Mouse (Mus musculus) MEL (cell line): Measurements from ENCODE around the gene Gtpbp2. TPM values are rescaled to one million over a fixed set of nuclear protein-coding genes. Genes with fewer than 3 reads are reported as not detected.

Experiments used
- DNase-seq: peaks from one replicate; pipeline ENCODE4 v3.0.0; 2011; ENCODE audit warnings: low read depth, low spot score
- H3K27ac ChIP-seq: 2 replicates; pipeline ENCODE4 v1.5.1; 2012; ENCODE audit warnings: low read depth, mild to moderate bottlenecking, control low read depth, low read length, moderate library complexity; ENCODE audit not compliant: control insufficient read depth
- H3K27me3 ChIP-seq, 2 experiments: fragments of 150-350 bp in 1 of 2; sonication (generic) in 1 of 2; 2 replicates each; pipeline ENCODE4 v1.6.1; 2012; ENCODE audit warnings: low read length in 2 of 2, mild to moderate bottlenecking in 2 of 2, improper control_type of control experiment in 1 of 2, moderate library complexity in 1 of 2; ENCODE audit not compliant: insufficient read depth in 2 of 2, control insufficient read depth in 1 of 2
- H3K36me3 ChIP-seq, 2 experiments: 2 replicates each; pipeline ENCODE4 v1.6.1; 2012 to 2014; ENCODE audit warnings: low read length in 2 of 2, improper control_type of control experiment in 1 of 2, inconsistent platforms in 1 of 2, mild to moderate bottlenecking in 1 of 2; ENCODE audit not compliant: insufficient read depth in 2 of 2, control insufficient read depth in 1 of 2
- H3K4me1 ChIP-seq, 2 experiments: fragments of 150-350 bp in 1 of 2; sonication (generic) in 1 of 2; 2 replicates each; pipeline ENCODE4 v1.6.1; 2012; ENCODE audit warnings: low read length in 2 of 2, improper control_type of control experiment in 1 of 2, mild to moderate bottlenecking in 1 of 2; ENCODE audit not compliant: insufficient read depth in 2 of 2, control insufficient read depth in 1 of 2
- H3K4me3 ChIP-seq, 2 experiments: fragments of 150-350 bp in 1 of 2; sonication (generic) in 1 of 2; 2 replicates each; pipeline ENCODE4 v1.5.1; 2012; ENCODE audit warnings: low read depth in 2 of 2, low read length in 2 of 2, mild to moderate bottlenecking in 2 of 2, moderate library complexity in 2 of 2, control low read depth in 1 of 2, improper control_type of control experiment in 1 of 2; ENCODE audit not compliant: control insufficient read depth in 1 of 2, insufficient read depth in 1 of 2
- H3K79me2 ChIP-seq: 2 replicates; pipeline ENCODE4 v1.6.1; 2012; ENCODE audit warnings: mild to moderate bottlenecking, low read length, moderate library complexity; ENCODE audit not compliant: control insufficient read depth, poor library complexity, insufficient read depth
- H3K9ac ChIP-seq: 2 replicates; pipeline ENCODE4 v1.6.1; 2012; ENCODE audit warnings: low read depth, mild to moderate bottlenecking, control low read depth, low read length, moderate library complexity; ENCODE audit not compliant: control insufficient read depth, poor library complexity, severe bottlenecking
- H3K9me3 ChIP-seq: fragments of 150-350 bp; sonication (generic); replicated peaks from 2 replicates; pipeline ENCODE4 v1.6.1; 2012; ENCODE audit warnings: mild to moderate bottlenecking, low read length, improper control_type of control experiment, moderate library complexity; ENCODE audit not compliant: insufficient read depth
- BHLHE40 ChIP-seq: IDR thresholded peaks from 2 replicates; pipeline ENCODE4 v1.6.1; 2012; ENCODE audit warnings: low read depth, mild to moderate bottlenecking, inconsistent platforms, low read length, improper control_type of control experiment, borderline replicate concordance
- CHD2 ChIP-seq: IDR thresholded peaks from 2 replicates; pipeline ENCODE4 v1.6.1; 2011; ENCODE audit warnings: low read length, improper control_type of control experiment
- CTCF ChIP-seq, 3 experiments: IDR thresholded peaks in 2 of 3; conservative IDR thresholded peaks in 1 of 3; 2 replicates each; pipeline ENCODE4 v1.5.1; 2011 to 2012; ENCODE audit warnings: low read length in 3 of 3, low read depth in 2 of 3, mild to moderate bottlenecking in 2 of 3, improper control_type of control experiment in 1 of 3, inconsistent platforms in 1 of 3, mixed read lengths in 1 of 3, moderate library complexity in 1 of 3; ENCODE audit not compliant: control insufficient read depth in 1 of 3, insufficient read depth in 1 of 3, poor library complexity in 1 of 3, severe bottlenecking in 1 of 3
- E2F4 ChIP-seq: IDR thresholded peaks from 2 replicates; pipeline ENCODE4 v1.6.1; 2011; ENCODE audit warnings: low read depth, low read length, improper control_type of control experiment, borderline replicate concordance
- ELF1 ChIP-seq: IDR thresholded peaks from 2 replicates; pipeline ENCODE4 v1.6.1; 2014; ENCODE audit warnings: low read depth, mild to moderate bottlenecking, inconsistent platforms, low read length, improper control_type of control experiment, moderate library complexity
- EP300 ChIP-seq, 2 experiments: IDR thresholded peaks; 2 replicates each; pipeline ENCODE4 v1.6.1; 2011; ENCODE audit warnings: improper control_type of control experiment in 2 of 2, low read length in 2 of 2, low read depth in 1 of 2, mild to moderate bottlenecking in 1 of 2
- ETS1 ChIP-seq: IDR thresholded peaks from 2 replicates; pipeline ENCODE4 v1.6.1; 2012; ENCODE audit warnings: low read depth, mild to moderate bottlenecking, inconsistent platforms, low read length, improper control_type of control experiment, moderate library complexity
- GABPA ChIP-seq: IDR thresholded peaks from 2 replicates; pipeline ENCODE4 v1.6.1; 2012; ENCODE audit warnings: low read depth, mild to moderate bottlenecking, inconsistent platforms, low read length, improper control_type of control experiment, moderate library complexity
- JUND ChIP-seq: IDR thresholded peaks from 2 replicates; pipeline ENCODE4 v1.6.1; 2011; ENCODE audit warnings: low read depth, mild to moderate bottlenecking, improper control_type of control experiment, low read length
- KAT2A ChIP-seq: conservative IDR thresholded peaks from 2 replicates; pipeline ENCODE4 v1.6.1; 2012; ENCODE audit warnings: low read depth, low read length, improper control_type of control experiment, inconsistent platforms
- MAFK ChIP-seq: IDR thresholded peaks from 2 replicates; pipeline ENCODE4 v1.6.1; 2011; ENCODE audit warnings: low read depth, mild to moderate bottlenecking, low read length, improper control_type of control experiment, borderline replicate concordance
- MAX ChIP-seq: IDR thresholded peaks from 2 replicates; pipeline ENCODE4 v1.6.1; 2011; ENCODE audit warnings: low read length, improper control_type of control experiment
- MAZ ChIP-seq: IDR thresholded peaks from 2 replicates; pipeline ENCODE4 v1.6.1; 2012; ENCODE audit warnings: low read depth, mild to moderate bottlenecking, inconsistent platforms, low read length, improper control_type of control experiment
- MEF2A ChIP-seq: IDR thresholded peaks from 2 replicates; pipeline ENCODE4 v1.6.1; 2014; ENCODE audit warnings: low read depth, mild to moderate bottlenecking, inconsistent platforms, low read length, improper control_type of control experiment; ENCODE audit not compliant: poor library complexity, insufficient replicate concordance, severe bottlenecking; ENCODE audit errors: extremely low read depth
- MXI1 ChIP-seq: IDR thresholded peaks from 2 replicates; pipeline ENCODE4 v1.6.1; 2011; ENCODE audit warnings: mild to moderate bottlenecking, low read depth, low read length, improper control_type of control experiment
- MYC ChIP-seq: IDR thresholded peaks from 2 replicates; pipeline ENCODE4 v1.6.1; 2011; ENCODE audit warnings: low read depth, mild to moderate bottlenecking, low read length, improper control_type of control experiment, moderate library complexity
- POLR2A ChIP-seq, 2 experiments: IDR thresholded peaks; 2 replicates each; pipeline ENCODE4 v1.6.1; 2011 to 2012; ENCODE audit warnings: low read length in 2 of 2, mild to moderate bottlenecking in 2 of 2, control low read depth in 1 of 2, improper control_type of control experiment in 1 of 2, low read depth in 1 of 2, moderate library complexity in 1 of 2; ENCODE audit not compliant: control insufficient read depth in 1 of 2, insufficient read depth in 1 of 2, poor library complexity in 1 of 2
- POLR2AphosphoS2 ChIP-seq: IDR thresholded peaks from 2 replicates; pipeline ENCODE4 v1.6.1; 2011; ENCODE audit warnings: low read length, improper control_type of control experiment
- POLR2AphosphoS5 ChIP-seq: IDR thresholded peaks from 2 replicates; pipeline ENCODE4 v1.6.1; 2012; ENCODE audit warnings: low read depth, borderline replicate concordance, mild to moderate bottlenecking, inconsistent platforms, low read length, moderate library complexity, mixed read lengths
- RAD21 ChIP-seq: IDR thresholded peaks from 2 replicates; pipeline ENCODE4 v1.6.1; 2011; ENCODE audit warnings: mild to moderate bottlenecking, low read depth, low read length, improper control_type of control experiment
- RCOR1 ChIP-seq: IDR thresholded peaks from 2 replicates; pipeline ENCODE4 v1.6.1; 2012; ENCODE audit warnings: low read depth, mild to moderate bottlenecking, inconsistent platforms, low read length, improper control_type of control experiment
- SMC3 ChIP-seq: IDR thresholded peaks from 2 replicates; pipeline ENCODE4 v1.6.1; 2011; ENCODE audit warnings: low read depth, low read length, improper control_type of control experiment
- TAL1 ChIP-seq: IDR thresholded peaks from 2 replicates; pipeline ENCODE4 v1.6.1; 2012; ENCODE audit warnings: mild to moderate bottlenecking, inconsistent platforms, low read length, moderate library complexity, mixed read lengths
- TBP ChIP-seq: IDR thresholded peaks from 2 replicates; pipeline ENCODE4 v1.8.0; 2011; ENCODE audit warnings: low read depth, low read length, improper control_type of control experiment
- UBTF ChIP-seq: IDR thresholded peaks from 2 replicates; pipeline ENCODE4 v1.6.1; 2012; ENCODE audit warnings: low read depth, mild to moderate bottlenecking, inconsistent platforms, low read length, improper control_type of control experiment, moderate library complexity, borderline replicate concordance; ENCODE audit not compliant: insufficient read depth
- USF1 ChIP-seq: IDR thresholded peaks from 2 replicates; pipeline ENCODE4 v1.6.1; 2014; ENCODE audit warnings: low read depth, mild to moderate bottlenecking, inconsistent platforms, low read length, improper control_type of control experiment, moderate library complexity
- USF2 ChIP-seq, 2 experiments: IDR thresholded peaks; 2 replicates each; pipeline ENCODE4 v1.6.1; 2011 to 2012; ENCODE audit warnings: improper control_type of control experiment in 2 of 2, low read length in 2 of 2, borderline replicate concordance in 1 of 2, inconsistent platforms in 1 of 2, low read depth in 1 of 2, mild to moderate bottlenecking in 1 of 2; ENCODE audit not compliant: insufficient read depth in 1 of 2
- ZNF384 ChIP-seq: IDR thresholded peaks from 2 replicates; pipeline ENCODE4 v1.6.1; 2012; ENCODE audit warnings: low read depth, mild to moderate bottlenecking, inconsistent platforms, low read length, improper control_type of control experiment
- polyA plus RNA-seq, 2 experiments: library from polyadenylated mRNA; stranded (reverse) in 1 of 2; unstranded in 1 of 2; fragments of >175 nt in 1 of 2; fragments of >200 nt in 1 of 2; gene quantifications; 2 replicates each; pipeline versions ENCODE4 v1.2.1 to v1.2.4; 2012; ENCODE audit warnings: low replicate concordance in 2 of 2, low read depth in 1 of 2; ENCODE audit not compliant: insufficient read length in 2 of 2, insufficient read depth in 1 of 2, missing spikeins in 1 of 2
- total RNA-seq: library from RNA; depleted of rRNA; stranded (reverse); fragments of 300-350 nt; gene quantifications from 2 replicates; pipeline ENCODE4 v1.2.3, GENCODE M21; 2012

Gtpbp2 gene
- total and polyA plus RNA-seq, 3 experiments = 18.1 to 46.7 TPM; not detected in 1

DNA sequence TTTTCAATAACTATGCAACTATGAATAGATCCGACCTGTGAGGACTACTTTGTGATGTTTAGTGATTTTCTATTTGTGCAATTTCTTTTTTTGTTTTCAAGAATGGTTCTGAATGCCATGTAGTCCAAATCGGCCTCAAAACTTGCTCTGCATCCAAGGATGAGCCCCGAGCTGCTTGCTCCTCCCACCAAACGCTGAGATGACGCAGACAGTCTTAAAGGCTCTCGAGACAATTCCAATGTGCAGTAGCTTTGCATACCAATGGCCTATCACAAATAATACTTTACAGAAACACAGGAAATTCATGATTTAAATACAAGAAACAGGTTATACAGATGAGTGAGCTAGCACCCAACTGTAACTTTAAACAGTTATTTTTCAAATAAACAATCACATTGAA lies 40.3 kb downstream of the Gtpbp2 start:
- Histone ChIP-seq H3K4me1 (peaks cover 7 to 8% of the 10 kb centered on the region in 2 experiments; a peak in 3 of 4 replicates), H3K9me3 (no peaks in the 10 kb centered on the region), H3K9ac (peak overlapping the region; percentile 78), H3K27me3 (no peaks in the 10 kb centered on the region), H3K27ac (no peak overlapping the region), H3K79me2 (peaks cover 45% of the 10 kb centered on the region), H3K4me3 (peak overlapping the region; percentile 21 to 71; a peak in 3 of 4 replicates), H3K36me3 (peaks cover 9 to 19% of the 10 kb centered on the region in 2 experiments)
- peak; percentile 77 for DNase-seq
- no peak for TF ChIP-seq POLR2AphosphoS2
- TF ChIP-seq TBP = 0 out of 2 replicates have a peak, but pooled peaks have one; percentile 48
- 0 out of 4 replicates have a peak, but pooled peaks of 1 of the 2 experiments have one; percentile 19 for TF ChIP-seq POLR2A (IDR thresholded peaks at IDR 0.05; ENCODE audit: control insufficient read depth in 1 of 2, insufficient read depth in 1 of 2, low read depth in 1 of 2, low read length in 2 of 2, poor library complexity in 1 of 2)
- TF ChIP-seq MAX = no peak

GRCm38 (mm10) chr17:46202421-46203071 lies 41.7 kb downstream of the Gtpbp2 start, which contains the start of the genes Polh and Xpo5:
Polh (minus strand) TSS chr17:46202645.
Xpo5 (plus strand) TSS chr17:46202782.
- Histone ChIP-seq H3K79me2 (peaks cover 45% of the 10 kb centered on the region), H3K4me1 (peaks cover 7 to 8% of the 10 kb centered on the region in 2 experiments; a peak in 3 of 4 replicates), H3K36me3 (peaks cover 18 to 19% of the 10 kb centered on the region in 2 experiments), H3K9ac (peak within 1 kb of the TSS; percentile 97), H3K27me3 (no peaks in the 10 kb centered on the region), H3K27ac (peak within 1 kb of the TSS; percentile 95), H3K4me3 (peak within 1 kb of the TSS; percentile 71 to 97), H3K9me3 (no peaks in the 10 kb centered on the region)
- DNase-seq = peak; percentile 97
- TF ChIP-seq ZNF384 (no peak), CHD2 (no peak), MYC (peak; percentile 79), MEF2A (no peak), MAFK (no peak), POLR2AphosphoS2 (peak; percentile 84), UBTF (0 out of 2 replicates have a peak, but pooled peaks have one; percentile 36), RCOR1 (0 out of 2 replicates have a peak, but pooled peaks have one; percentile 33), MAZ (peak; percentile 24; the same call in 1 of the 2 replicates), USF2 (IDR thresholded peaks at IDR 0.05; ENCODE audit: borderline replicate concordance in 1 of 2, insufficient read depth in 1 of 2, low read depth in 1 of 2, low read length in 2 of 2) (no peak), GABPA (no peak), E2F4 (peak; percentile 85; the same call in 1 of the 2 replicates), MAX (peak; percentile 16; the same call in 1 of the 2 replicates), KAT2A (no peak; the same call in 1 of the 2 replicates), EP300 (IDR thresholded peaks at IDR 0.05; ENCODE audit: low read depth in 1 of 2, low read length in 2 of 2) (peak in 1 of 2 experiments; percentile 67; a peak in 2 of 4 replicates), TAL1 (no peak), BHLHE40 (no peak), RAD21 (no peak), ELF1 (peak; percentile 94), SMC3 (no peak), POLR2A (IDR thresholded peaks at IDR 0.05; ENCODE audit: control insufficient read depth in 1 of 2, insufficient read depth in 1 of 2, low read depth in 1 of 2, low read length in 2 of 2, poor library complexity in 1 of 2) (peak; percentile 70 to 90), CTCF (IDR thresholded peaks at IDR 0.05 in 2 of 3, conservative IDR thresholded peaks at IDR 0.05 in 1 of 3; ENCODE audit: control insufficient read depth in 1 of 3, insufficient read depth in 1 of 3, low read depth in 2 of 3, low read length in 3 of 3, poor library complexity in 1 of 3, severe bottlenecking in 1 of 3) (no peak), POLR2AphosphoS5 (no peak), TBP (peak; percentile 82), USF1 (no peak), JUND (no peak), MXI1 (peak; percentile 87), ETS1 (peak; percentile 60)
